Mouse (Mus musculus) spleen, adult 18-20 months (tissue): Measurements from ENCODE around the gene Cyp4f37.
A peak's percentile ranks its signal among the peaks of the same experiment; 100 is the strongest.
"Not testable (repeated sequence)": the region's sequence is repeated elsewhere in the genome, so short reads cannot be mapped to it uniquely, and the experiment has no call there.

ENCODE experiments used
- DNase-seq, 2 experiments: peaks; one replicate each; pipeline ENCODE4 v3.0.0; 2022; ENCODE audit warnings: mixed read lengths in 2 of 2

Cyp4f37 gene

GRCm38 (mm10) chr17:32621018-32621417, at the start of gene Cyp4f37:
Gene Cyp4f37 (plus strand): TSS chr17:32621309.
- not testable (repeated sequence) for DNase-seq

GRCm38 (mm10) chr17:32573286-32573685, 47.8 kb upstream of the Cyp4f37 start:
- DNase-seq = not testable (repeated sequence)

DNA sequence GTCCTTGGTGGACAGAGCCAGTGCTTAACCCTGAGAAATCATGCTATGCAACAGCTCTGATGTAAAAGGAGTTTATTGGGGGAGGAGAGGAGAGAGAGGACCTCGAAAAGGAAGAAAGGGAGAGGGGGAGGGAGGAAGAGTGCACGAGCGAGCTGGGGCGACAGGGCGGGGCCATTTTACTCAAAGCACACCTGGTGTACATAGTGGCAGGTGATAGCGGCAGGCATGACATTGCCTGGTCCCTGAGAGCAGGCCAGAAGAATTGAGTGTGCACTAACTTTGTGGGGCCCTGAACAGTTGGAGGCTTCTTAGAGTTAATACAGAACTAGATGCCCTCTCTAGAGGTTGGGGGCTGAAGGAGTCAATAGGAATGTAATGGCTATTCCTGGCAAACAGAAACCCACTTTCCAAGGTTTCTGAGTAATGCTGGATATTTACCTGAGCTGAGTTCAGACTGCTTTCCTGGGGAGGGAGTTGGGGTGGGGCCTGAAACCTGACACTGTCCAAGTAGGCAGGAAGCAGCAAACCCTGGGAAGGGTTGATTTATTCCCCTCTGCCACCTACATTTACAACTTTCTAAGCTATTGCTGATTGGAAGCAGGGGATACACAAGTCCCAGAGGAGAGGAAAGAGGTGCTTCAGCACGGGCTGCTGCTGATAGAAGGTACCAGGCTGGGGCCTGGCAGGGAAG, 43.5 kb upstream of the Cyp4f37 start:
- DNase-seq = no peak

DNA sequence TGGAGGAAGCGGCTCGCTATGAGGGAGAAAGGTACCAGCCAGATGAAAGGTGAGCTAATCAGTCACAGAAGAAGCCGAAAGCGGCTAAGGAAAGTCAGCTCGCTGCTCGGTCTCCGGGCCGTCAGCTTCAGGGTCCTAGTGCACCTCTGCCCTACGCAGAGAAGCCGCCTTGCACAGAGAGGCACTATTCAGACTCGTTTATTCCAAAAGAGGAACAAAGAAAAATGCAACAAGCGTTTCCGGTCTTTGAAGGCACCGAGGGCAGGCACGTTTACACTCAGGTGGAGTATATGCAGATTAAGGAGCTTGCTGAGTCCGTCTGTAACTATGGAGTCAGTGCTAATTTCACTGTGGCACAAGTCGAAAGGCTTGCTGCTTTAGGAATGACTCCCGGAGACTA, 24.6 kb upstream of the Cyp4f37 start:
- DNase-seq = no peak

- no peak for DNase-seq
These were observed 13.1 kb upstream of the Cyp4f37 start for GRCm38 (mm10) chr17:32608055-32608454.

DNA sequence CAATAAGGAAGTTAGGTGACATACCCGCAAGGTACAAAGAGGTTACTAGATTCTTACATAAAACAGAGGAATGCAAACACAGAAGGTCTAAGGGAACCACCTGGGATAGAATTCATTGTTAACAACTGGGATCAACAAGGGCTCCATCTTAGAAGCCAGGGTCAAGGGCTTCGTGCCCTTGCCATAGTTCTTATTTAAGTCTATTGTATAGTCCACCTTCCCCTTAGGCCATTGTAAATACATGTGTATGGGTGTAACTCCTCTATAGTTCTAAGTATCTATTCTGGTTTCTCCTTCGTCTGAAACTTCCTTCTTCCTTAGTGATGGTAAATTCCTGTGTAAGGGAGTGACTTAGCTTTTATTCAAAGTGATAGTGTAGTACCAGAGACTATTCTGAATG, 10.9 kb upstream of the Cyp4f37 start:
- DNase-seq = not testable (repeated sequence)

- DNase-seq = no peak
These were observed 10.2 kb upstream of the Cyp4f37 start for GRCm38 (mm10) chr17:32610896-32611295.

- no peak for DNase-seq
These were observed 8.7 kb upstream of the Cyp4f37 start for GRCm38 (mm10) chr17:32612417-32612816.

GRCm38 (mm10) chr17:32617252-32617651, 3.9 kb upstream of the Cyp4f37 start:
- no peak for DNase-seq

DNA sequence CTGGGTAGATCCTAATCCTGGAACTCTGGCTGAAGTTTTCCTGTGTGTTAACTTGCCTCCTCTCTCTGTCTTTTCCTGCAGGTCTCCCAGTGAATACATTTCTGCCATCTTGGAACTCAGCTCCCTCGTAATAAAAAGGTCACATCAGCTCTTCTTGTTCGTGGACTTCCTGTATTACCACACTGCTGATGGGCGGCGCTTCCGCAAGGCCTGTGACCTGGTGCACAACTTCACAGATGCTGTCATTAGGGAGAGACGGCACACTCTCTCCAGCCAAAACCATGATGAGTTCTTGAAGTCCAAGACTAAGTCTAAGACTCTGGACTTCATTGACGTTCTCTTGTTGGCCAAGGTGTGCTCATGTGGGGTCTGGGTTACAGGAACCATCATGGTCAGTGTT, 8.6 kb downstream of the Cyp4f37 start:
- DNase-seq = not testable (repeated sequence)

DNA sequence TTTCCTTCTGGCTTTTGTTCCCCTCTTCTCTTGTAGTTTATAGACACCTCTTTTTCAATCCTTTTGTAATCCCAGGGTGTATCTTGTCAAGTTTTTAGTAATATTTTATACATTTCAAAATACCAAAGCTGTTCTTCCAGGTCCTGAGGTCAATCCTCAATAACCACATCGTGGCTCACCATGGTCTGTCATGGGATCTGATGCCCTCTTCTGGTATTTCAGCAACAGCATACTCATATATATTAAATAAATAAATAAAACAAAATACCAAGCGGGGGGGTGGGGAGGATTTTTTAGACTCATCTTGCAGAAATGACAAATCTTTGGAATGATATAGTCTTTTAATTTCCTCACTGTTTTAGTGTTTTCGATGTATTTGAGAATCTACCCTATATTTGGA, 10.8 kb downstream of the Cyp4f37 start:
- DNase-seq = no peak

- not testable (repeated sequence) for DNase-seq
These were observed 13.3 kb downstream of the Cyp4f37 start for GRCm38 (mm10) chr17:32634242-32634971.

DNA sequence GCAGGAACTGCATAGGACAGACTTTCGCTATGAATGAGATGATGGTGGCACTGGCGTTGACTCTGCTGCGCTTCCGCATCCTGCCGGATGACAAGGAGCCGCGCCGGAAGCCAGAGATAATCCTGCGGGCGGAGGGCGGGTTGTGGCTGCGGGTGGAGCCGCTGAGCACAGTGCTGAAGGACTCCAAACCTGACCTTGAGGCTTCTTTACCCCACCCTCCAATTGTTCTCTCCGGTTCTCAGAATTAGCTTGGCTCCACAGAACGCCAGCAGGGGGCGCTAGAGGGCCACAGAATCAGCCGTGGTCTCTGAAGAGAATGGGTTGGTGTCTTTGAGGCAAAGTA, 13.8 kb downstream of the Cyp4f37 start:
- peak; percentile 41 to 76 for DNase-seq

- DNase-seq = no peak
These were observed 15.2 kb downstream of the Cyp4f37 start for GRCm38 (mm10) chr17:32636341-32636740.

GRCm38 (mm10) chr17:32637151-32637550, 16.0 kb downstream of the Cyp4f37 start:
- DNase-seq = no peak

- no peak for DNase-seq
These were observed 25.5 kb downstream of the Cyp4f37 start for GRCm38 (mm10) chr17:32646631-32647030.

- no peak for DNase-seq
These were observed 32.8 kb downstream of the Cyp4f37 start for GRCm38 (mm10) chr17:32653860-32654259.

DNA sequence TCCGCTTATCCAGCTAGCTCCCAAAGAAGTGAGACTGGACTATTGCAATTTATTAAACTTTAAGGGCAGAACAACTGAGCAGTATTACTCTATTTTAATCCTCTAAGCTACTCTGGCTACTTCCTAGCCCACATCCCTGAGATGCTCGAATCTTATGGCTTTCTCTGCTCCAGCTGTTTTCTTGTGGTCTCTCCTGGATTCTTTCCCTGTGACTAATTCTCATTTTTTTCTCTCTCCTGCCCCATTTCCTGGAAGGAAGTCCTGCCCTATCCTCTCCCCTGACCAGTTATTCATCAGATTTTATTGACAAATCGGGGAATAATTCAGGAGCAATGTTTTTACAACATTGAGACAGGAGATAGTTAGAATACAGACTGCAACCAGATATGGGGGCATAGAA, 35.9 kb downstream of the Cyp4f37 start:
- DNase-seq = no peak

DNA sequence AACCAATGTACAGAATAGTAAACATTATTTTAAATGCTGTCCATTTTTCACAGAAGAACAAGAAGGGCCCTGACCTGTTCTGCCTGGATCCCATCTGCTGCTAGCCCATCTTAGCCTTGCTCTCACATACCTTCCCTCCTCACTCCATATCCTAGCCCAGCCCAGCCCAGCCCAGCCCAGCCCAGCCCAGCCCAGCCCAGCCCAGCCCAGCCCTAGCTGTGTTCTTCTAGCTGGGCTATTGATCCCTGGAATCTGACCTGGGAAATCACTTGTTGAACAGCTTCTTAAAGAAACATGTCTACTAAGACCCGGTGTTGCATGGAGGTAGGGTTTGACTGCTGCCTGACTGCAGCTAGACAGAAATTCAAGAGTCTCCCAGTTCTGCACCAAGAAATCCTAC, 37.1 kb downstream of the Cyp4f37 start:
- no peak for DNase-seq

DNA sequence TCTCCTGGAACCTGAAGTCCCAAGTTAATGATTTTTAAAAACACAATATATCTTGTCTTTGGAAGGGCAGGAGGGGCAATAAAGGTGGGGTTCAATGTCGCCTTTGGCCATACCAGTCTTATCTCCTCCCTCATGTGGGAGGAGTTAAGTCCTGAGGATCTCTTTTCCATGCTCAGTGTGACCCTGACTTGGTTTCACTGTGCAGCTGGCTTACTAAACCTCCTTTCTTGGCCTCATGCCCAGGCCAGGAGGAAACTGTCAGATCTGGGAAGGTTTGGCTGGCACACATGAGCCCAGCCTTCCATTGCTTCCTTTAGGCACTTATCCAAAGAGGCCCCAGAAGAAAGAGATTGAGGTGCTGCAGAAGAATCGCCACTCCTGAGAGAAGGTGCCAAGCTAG, 37.6 kb downstream of the Cyp4f37 start, which contains the start of gene Cyp4f40:
TSS of gene Cyp4f40 (plus strand) at position 189 of the 400 bp plus-strand sequence.
- no peak for DNase-seq

GRCm38 (mm10) chr17:32673976-32674375, 52.9 kb downstream of the Cyp4f37 start:
- DNase-seq = no peak

GRCm38 (mm10) chr17:32676040-32676635, 55.0 kb downstream of the Cyp4f37 start:
- no peak for DNase-seq

DNA sequence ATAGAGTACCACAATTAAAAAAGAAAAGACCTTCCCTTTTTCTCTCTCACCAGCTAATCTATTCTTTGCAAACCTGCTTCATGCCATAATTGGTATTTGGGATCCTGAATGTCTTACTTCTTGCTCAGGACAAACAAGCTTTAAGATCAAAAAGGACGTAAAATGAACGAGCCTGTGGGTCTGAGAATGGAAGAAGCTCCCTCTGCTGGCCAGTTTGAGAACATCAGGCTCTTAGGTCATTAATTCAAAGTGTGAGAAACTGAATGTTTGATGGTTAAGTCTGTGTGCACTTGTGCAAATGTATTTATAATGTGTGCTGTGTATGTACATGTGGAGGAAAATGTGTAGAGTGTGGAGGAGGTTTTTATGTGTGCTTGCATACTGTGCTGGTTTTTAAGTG, 59.3 kb downstream of the Cyp4f37 start:
- DNase-seq = peak in 1 of 2 experiments; percentile 49
